ENCODE assay signal across 17 mouse cellular contexts in the genomic region with DNA sequence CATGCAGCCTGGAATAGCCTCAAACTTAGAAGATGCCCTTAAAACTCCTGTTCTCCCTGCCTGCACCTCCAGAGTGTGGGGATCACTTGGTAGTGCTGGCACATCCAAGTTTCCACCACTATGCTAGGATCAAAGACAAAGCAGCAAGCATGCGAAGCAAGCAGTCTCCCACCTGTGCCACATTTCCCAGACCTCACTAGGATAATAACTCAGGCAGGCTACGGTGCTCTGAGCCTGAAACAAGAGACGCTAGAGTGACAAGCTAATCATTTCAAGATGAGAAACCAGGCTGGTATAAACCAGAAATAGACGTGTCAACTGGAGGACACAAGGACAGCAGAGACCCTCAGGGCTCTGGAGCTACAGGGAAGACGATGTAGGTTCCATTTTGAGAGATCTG. TPM values are rescaled to one million over a fixed set of nuclear protein-coding genes. Genes with fewer than 3 reads are reported as not detected.
A peak's percentile ranks its signal among the peaks of the same experiment; 100 is the strongest.
DNase-seq lines count a peak whose midpoint lies in the region; ATAC-seq and TF ChIP-seq lines count a peak whose summit lies in the region.
"Had no signal": no experiment of that assay in that cellular context is flagged by ENCODE, and none has a peak within 500 bp of the region (broad histone marks: within the 10 kb centered on the region; RNA-seq: fewer than 3 reads in every experiment).

No protein-coding gene starts in this region.

- peak; percentile 65 for DNase-seq in heart, adult 11 months
- DNase-seq in heart, adult 2 months: no peak
- DNase-seq in hindbrain, postnatal 0 days (ENCODE audit: low spot score): no peak
- DNase-seq in retina, postnatal 1 day: peak; percentile 26
- DNase-seq in retina, embryonic 14.5 days (ENCODE audit: low spot score): no peak
- no peak for DNase-seq in Muller cell, postnatal 12 days (ENCODE audit: inconsistent ontology term)
- DNase-seq in forebrain, embryonic 11.5 days (ENCODE audit: low spot score): no peak
- DNase-seq: adrenal gland, postnatal 10 days; cerebellum, adult 11 months; heart, postnatal 4 days; kidney, adult 9 months; lung, postnatal 14 days; thymus, postnatal 25 days had no signal

- TF ChIP-seq EP300 in heart, adult 2 months (IDR thresholded peaks at IDR 0.05; ENCODE audit: insufficient read depth, low read depth, low read length): no peak

- H3K9me3 ChIP-seq in hindbrain, postnatal 0 days (ENCODE audit: low read length): no peaks in the 10 kb centered on the region
- no peaks in the 10 kb centered on the region for H3K9me3 ChIP-seq in hindbrain, embryonic 16.5 days (ENCODE audit: control insufficient read depth, low read length)
- H3K9me3 ChIP-seq in forebrain, embryonic 11.5 days (ENCODE audit: control insufficient read depth, low read length): no peaks in the 10 kb centered on the region
- H3K9me3 ChIP-seq: limb, embryonic 15.5 days; megakaryocyte, embryonic 14.5 days; neural tube, embryonic 12.5 days had no signal

- H3K4me3 ChIP-seq in heart, adult 2 months: no peak overlapping the region
- H3K4me3 ChIP-seq in hindbrain, postnatal 0 days (ENCODE audit: low read length): no peak overlapping the region
- no peak overlapping the region for H3K4me3 ChIP-seq in hindbrain, embryonic 16.5 days (ENCODE audit: low read length)
- H3K4me3 ChIP-seq in forebrain, embryonic 11.5 days (ENCODE audit: low read depth, low read length): no peak overlapping the region
- H3K4me3 ChIP-seq: limb, embryonic 15.5 days; megakaryocyte, embryonic 14.5 days; neural tube, embryonic 12.5 days had no signal

- no peaks in the 10 kb centered on the region for H3K79me2 ChIP-seq in heart, adult 2 months (replicated peaks; ENCODE audit: control insufficient read depth, insufficient read depth, low read length)

- no peak overlapping the region for H3K4me2 ChIP-seq in hindbrain, postnatal 0 days (ENCODE audit: low read depth, low read length)
- no peak overlapping the region for H3K4me2 ChIP-seq in hindbrain, embryonic 16.5 days (ENCODE audit: low read length)
- H3K4me2 ChIP-seq in forebrain, embryonic 11.5 days (ENCODE audit: low read depth, low read length, severe bottlenecking): no peak overlapping the region
- H3K4me2 ChIP-seq: limb, embryonic 15.5 days; neural tube, embryonic 12.5 days had no signal

- intact Hi-C loops in heart, adult 2 months (cut with DNase I): loop anchor here (5.0 kb wide), 1 partner anchor 57 kb away; no protein-coding TSS in a partner anchor

- 58% methylated on average over 5 of the region's 5 CpGs for WGBS in heart, adult 2 months
- 62% methylated on average over 5 of the region's 5 CpGs for WGBS in hindbrain, postnatal 0 days
- WGBS in hindbrain, embryonic 16.5 days: 68% methylated on average over 5 of the region's 5 CpGs
- 58% methylated on average over 5 of the region's 5 CpGs for WGBS in forebrain, embryonic 11.5 days

- H3K9ac ChIP-seq in heart, adult 2 months (ENCODE audit: low read depth, low read length): no peak overlapping the region
- no peak overlapping the region for H3K9ac ChIP-seq in hindbrain, postnatal 0 days (replicated peaks; ENCODE audit: low read length)
- H3K9ac ChIP-seq in hindbrain, embryonic 16.5 days (ENCODE audit: low read depth, low read length): no peak overlapping the region
- H3K9ac ChIP-seq in forebrain, embryonic 11.5 days (ENCODE audit: low read length): no peak overlapping the region
- H3K9ac ChIP-seq: limb, embryonic 15.5 days; neural tube, embryonic 12.5 days had no signal

- no peak overlapping the region for H3K27ac ChIP-seq in heart, adult 2 months
- no peak overlapping the region for H3K27ac ChIP-seq in hindbrain, postnatal 0 days
- no peak overlapping the region for H3K27ac ChIP-seq in hindbrain, embryonic 16.5 days (ENCODE audit: low read depth, low read length)
- no peak overlapping the region for H3K27ac ChIP-seq in forebrain, embryonic 11.5 days (ENCODE audit: low read depth, low read length)
- H3K27ac ChIP-seq: limb, embryonic 15.5 days; neural tube, embryonic 12.5 days had no signal

- no peaks in the 10 kb centered on the region for H3K27me3 ChIP-seq in heart, adult 2 months (ENCODE audit: control insufficient read depth, insufficient read depth, low read length)
- H3K27me3 ChIP-seq in hindbrain, postnatal 0 days (ENCODE audit: insufficient read depth, low read length): no peaks in the 10 kb centered on the region
- H3K27me3 ChIP-seq in hindbrain, embryonic 16.5 days (replicated peaks; ENCODE audit: control insufficient read depth, insufficient read depth, low read length): no peaks in the 10 kb centered on the region
- no peaks in the 10 kb centered on the region for H3K27me3 ChIP-seq in forebrain, embryonic 11.5 days (ENCODE audit: control insufficient read depth, insufficient read depth, low read length)
- H3K27me3 ChIP-seq: limb, embryonic 15.5 days; megakaryocyte, embryonic 14.5 days; neural tube, embryonic 12.5 days had no signal

- no peak for TF ChIP-seq CTCF in heart, adult 2 months (IDR thresholded peaks at IDR 0.05)
- TF ChIP-seq CTCF in hindbrain, postnatal 0 days (IDR thresholded peaks at IDR 0.05; ENCODE audit: low read depth): no peak

- H3K36me3 ChIP-seq in heart, adult 2 months (ENCODE audit: control insufficient read depth, insufficient read depth, low read length): peaks cover 3% of the 10 kb centered on the region
- no peaks in the 10 kb centered on the region for H3K36me3 ChIP-seq in hindbrain, postnatal 0 days (ENCODE audit: insufficient read depth, low read length)
- H3K36me3 ChIP-seq in hindbrain, embryonic 16.5 days (ENCODE audit: control insufficient read depth, insufficient read depth, low read length): peaks cover 2% of the 10 kb centered on the region; the same call in 1 of the 2 replicates
- no peaks in the 10 kb centered on the region for H3K36me3 ChIP-seq in forebrain, embryonic 11.5 days (ENCODE audit: control insufficient read depth, insufficient read depth, low read length)
- H3K36me3 ChIP-seq: limb, embryonic 15.5 days; neural tube, embryonic 12.5 days had no signal

- ATAC-seq in hindbrain, postnatal 0 days: 0 out of 2 replicates have a peak, but pooled peaks have one; percentile 19
- ATAC-seq in hindbrain, embryonic 16.5 days: no peak
- no peak for ATAC-seq in forebrain, embryonic 11.5 days (replicated peaks; ENCODE audit: low FRiP score)

- peaks cover 7% of the 10 kb centered on the region; the same call in 1 of the 2 replicates for H3K4me1 ChIP-seq in heart, adult 2 months (ENCODE audit: control insufficient read depth, insufficient read depth, low read length)
- no peaks in the 10 kb centered on the region for H3K4me1 ChIP-seq in hindbrain, postnatal 0 days (ENCODE audit: insufficient read depth, low read length)
- no peaks in the 10 kb centered on the region for H3K4me1 ChIP-seq in hindbrain, embryonic 16.5 days (ENCODE audit: control insufficient read depth, insufficient read depth, low read depth, low read length)
- H3K4me1 ChIP-seq in forebrain, embryonic 11.5 days (replicated peaks; ENCODE audit: control insufficient read depth, insufficient read depth, low read length): no peaks in the 10 kb centered on the region; the same call in 1 of the 2 replicates

- no peak for TF ChIP-seq POLR2A in heart, adult 2 months (IDR thresholded peaks at IDR 0.05; ENCODE audit: insufficient read depth, low read depth, low read length)

RNA-seq across cellular contexts. Expression of a gene that starts 18.6 kb away (rescaled TPM):
- 10 to 100 TPM; 47.2 to 48.1 TPM for total RNA-seq in heart, adult 2 months (2021)
- 66.6 and 67.4 TPM in 2 replicates for polyA plus RNA-seq in heart, adult 2 months (2012; rRNA removed)
- 179 and 233 TPM in 2 replicates for total RNA-seq in hindbrain, postnatal 0 days (2014; rRNA removed)
- polyA plus RNA-seq in hindbrain, postnatal 0 days (2015; fragmentation: Nextera tagmentation; extraction: Ambion mirVana): 427 and 436 TPM in 2 replicates
- 507 and 556 TPM in 2 replicates for polyA plus RNA-seq in hindbrain, embryonic 16.5 days (2015; fragmentation: Nextera tagmentation; extraction: Ambion mirVana)
- polyA plus RNA-seq in forebrain, embryonic 11.5 days (2014; fragmentation: Nextera tagmentation; extraction: Ambion mirVana): 16.7 and 17.3 TPM in 2 replicates

Comparison
In these comparisons a context has a peak if more than half of its experiments do, and no peak if none do; other contexts are left out.
1. DNase-seq: peak in heart, adult 11 months (single experiment) and retina, postnatal 1 day (single experiment); none in heart, adult 2 months (0 of 2), hindbrain, postnatal 0 days (single experiment), retina, embryonic 14.5 days (single experiment), Muller cell, postnatal 12 days (single experiment) and forebrain, embryonic 11.5 days (single experiment).